Mouse (Mus musculus): ENCODE measurements around the gene Gpx8.

Gene Gpx8

DNA sequence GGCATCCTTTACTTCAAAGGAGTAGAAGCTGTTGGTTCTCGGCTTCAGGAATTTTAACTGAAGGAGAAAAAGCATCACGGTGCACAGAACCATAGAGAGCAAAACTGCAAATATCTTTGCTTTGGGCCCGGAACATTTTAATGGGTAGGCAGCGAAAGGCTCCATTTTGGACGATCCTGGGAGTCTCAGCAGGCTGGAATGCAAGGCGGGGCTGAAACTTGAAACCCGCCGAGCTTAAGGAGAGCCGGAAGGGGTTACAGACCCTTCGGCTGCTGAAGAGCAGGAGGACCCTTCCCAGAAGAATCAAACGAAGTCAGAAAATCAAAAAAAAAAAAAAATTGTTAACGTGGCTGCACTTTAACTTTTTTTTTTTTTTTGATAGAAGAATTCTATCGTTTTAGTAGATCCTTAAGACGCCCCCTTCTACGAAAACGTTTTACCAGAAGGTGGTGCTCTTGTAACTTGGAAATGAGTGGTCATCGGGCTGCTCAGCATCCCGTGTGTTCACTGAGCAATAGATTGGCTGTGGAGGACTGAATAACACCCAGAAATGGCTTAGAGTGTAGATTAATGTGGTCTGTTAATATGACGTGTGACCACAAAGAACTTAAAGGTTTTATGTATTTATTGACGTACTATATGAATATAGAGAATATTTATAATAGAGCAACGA is at the start of gene Gpx8:
Gene Gpx8, minus strand, starts transcription at position 200 of the 673 bp plus-strand sequence.
- DNase-seq (ENCODE audit: low read depth, low spot score), result peak; percentile 85

DNA sequence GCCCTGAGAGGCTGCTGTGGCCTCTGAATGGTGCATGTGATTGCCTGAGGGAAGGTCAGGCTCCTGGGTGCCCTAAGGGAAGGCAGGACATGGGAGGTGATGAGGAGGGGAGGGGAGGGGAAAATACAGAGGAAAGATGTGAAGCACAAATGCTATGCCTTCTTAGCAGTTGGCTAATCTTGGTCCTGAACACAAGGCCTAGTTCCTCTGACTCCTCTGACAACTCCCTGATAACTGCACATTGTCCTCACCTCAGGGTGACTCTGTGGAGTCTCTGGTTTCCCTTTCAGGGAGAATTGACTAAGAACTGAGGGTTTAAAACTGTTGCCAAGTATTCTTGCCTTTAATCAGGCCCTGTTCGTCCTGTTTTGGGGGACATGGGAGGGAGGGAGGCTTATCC is 48.4 kb upstream of the Gpx8 start:
- no peak for DNase-seq (ENCODE audit: low read depth, low spot score)

DNA sequence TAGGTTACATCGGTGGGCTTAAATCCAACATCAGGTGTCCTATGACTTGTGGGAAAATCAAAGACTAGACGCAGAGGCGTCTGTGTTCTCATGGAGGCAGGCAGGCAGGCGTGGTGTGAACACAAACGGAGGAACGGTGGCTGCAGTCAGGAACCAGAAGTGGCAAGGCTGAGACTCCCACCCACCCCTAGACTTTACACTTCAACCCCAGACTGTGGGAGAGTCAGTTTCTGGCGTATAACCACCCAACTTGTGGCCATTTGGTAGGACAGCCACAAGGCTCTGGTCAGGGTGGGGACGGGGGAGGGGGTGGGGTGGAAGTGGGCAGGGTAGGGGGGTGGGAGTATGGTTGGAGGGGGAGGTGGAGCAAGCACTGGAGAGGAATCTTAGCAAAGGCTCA is 44.3 kb upstream of the Gpx8 start:
- no peak for DNase-seq (ENCODE audit: low read depth, low spot score)

DNA sequence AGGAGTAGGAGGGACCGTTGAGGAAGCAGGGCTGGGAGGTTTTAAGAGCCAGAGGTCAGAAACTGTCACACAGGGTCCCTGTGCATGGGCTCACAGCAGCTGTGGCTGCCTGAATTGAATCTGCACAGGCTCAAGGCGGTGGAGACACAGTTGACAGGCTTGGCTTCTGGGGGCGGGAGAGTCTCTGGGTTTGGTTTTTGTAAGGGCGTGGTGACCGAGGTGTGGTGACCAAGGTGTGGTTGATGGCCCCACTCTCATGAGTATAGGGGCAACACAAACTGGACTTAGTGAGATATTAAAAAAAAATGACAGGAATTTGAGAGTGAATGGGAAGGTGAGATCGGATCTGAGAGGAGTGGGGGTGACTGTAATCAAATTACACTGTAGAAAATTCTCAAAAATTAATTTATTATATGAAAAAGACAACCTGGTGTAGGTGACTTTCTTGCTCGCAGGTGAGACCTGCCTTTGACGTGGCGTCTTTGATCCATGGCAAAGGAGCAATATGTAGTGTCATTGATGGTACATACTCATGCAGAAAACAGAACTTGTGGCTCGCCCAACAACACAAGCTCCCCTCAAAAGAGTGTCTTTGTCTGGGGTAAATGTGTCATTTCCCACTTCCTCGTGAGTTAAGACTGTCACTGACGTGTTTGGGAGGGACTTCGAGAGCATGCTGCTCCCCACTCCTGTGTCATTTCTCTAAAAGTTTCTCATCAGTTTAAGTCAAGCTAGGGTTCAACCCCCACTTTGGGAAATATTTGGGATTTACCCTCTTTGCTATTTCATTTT is 41.2 kb upstream of the Gpx8 start:
- no peak for DNase-seq (ENCODE audit: low read depth, low spot score)

DNA sequence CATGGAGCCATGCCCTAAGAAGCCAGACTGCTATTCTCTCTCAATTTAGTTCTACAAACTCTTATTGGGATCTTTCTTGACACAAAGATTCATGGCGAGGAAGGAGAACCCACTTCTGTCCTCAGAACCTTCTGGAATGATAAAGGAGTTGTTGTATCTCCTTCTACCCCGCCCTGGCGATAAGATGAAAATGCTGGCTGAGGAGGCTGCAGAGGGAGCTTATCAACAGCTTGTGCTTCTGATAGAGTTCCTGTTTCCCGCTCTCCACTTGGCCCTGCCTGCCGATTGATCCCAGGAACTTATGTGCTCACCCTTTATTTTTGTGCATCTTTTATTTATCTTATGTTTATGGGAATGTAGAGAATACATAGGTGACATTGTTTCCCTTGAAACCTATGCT is 38.5 kb upstream of the Gpx8 start:
- no peak for DNase-seq (ENCODE audit: low read depth, low spot score)

DNA sequence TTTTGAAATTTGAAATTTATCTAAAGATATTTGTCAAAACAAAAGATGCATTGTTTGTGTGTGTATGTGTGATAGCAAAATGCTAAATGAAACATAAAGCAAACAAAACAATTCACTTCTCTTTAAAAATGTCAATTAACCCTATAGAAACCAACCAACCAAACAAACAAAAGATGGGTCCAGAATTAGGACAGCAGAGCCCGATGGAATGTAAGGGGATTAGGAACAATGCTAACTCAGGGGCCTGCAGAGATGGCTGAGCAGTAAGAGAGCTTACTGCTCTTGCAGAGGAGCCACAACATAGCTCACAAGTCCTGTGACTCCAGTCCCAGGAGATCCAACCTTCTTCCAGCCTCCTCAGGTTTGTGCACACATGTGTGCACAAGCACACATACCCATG is 35.9 kb upstream of the Gpx8 start:
- no peak for DNase-seq (ENCODE audit: low read depth, low spot score)

DNA sequence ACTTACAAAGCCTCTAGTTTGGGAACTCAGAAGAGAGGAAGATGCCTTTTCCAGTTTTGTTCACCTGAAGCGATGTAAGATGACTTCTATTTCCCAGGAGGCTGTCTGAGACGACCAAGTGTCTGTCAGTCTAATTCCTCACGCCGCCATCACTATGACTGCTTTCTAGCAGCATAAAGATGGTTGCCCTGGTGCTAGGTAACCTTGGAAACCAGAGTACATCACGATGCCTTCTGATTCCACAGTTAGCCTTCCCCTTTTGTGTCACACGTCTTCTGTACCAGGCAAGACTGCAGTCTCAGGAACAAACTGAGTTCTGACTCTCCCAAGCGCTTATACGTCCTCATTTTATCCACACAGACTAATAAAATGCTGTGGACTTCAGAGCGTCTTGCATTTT is 32.8 kb upstream of the Gpx8 start:
- DNase-seq (ENCODE audit: low read depth, low spot score), result no peak

DNA sequence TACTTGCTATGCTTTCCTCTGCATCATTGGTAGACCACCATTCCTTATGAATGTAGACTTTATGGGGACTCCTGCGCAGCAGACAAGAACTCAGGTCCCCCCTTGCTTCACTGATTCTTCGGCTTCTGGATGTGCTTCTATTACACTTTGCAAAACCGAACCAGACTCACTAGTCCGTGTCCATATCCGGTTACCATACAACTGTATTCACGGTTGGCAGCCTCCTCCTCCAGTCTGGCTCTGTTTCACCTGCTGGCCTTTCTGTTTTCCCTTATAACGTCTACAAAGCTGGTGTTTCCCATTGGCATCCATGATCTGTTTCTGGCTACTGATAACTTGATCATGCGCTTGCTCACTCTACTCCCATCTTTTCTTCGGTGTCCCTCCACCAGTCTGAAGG is 18.3 kb upstream of the Gpx8 start:
- no peak for DNase-seq (ENCODE audit: low read depth, low spot score)

DNA sequence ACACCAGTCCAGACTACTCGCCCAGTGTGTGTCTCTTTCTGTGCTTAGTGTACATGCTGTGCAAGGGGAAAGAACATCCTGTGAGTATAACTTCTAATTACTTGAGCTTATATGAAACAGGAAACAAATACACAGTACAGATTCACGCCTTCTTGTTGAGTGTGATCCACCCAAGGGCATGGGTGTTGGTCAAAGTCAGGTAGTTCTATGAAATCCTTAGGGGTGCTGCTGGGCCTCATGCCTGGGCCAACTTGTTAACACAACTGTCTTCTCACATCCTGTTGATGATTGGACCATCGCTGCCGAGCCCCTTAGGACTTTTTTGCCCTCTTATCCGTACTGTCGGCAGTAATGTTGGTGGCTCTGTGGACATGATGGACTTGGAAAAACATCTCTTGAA is 15.5 kb upstream of the Gpx8 start:
- no peak for DNase-seq (ENCODE audit: low read depth, low spot score)

DNA sequence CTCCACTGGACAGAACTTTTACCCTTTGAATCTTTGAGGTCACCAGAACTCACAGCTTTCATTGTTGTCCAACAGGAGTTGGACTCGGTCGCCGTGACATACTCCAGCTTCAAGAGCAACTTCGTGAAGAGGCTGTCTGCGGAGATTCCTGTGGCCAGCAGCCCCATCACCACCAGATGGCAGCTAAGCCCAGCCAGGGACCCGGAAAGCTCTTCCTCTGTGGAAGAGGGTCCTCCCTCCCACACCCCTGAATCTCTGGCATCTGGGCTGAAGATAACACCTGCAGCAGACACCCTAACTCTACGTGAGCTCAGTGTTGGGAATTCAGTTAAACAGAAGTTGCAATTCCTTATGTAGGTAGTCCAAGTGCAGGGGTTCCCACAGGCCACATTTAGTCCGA is 9.6 kb upstream of the Gpx8 start:
- no peak for DNase-seq (ENCODE audit: low read depth, low spot score)

DNA sequence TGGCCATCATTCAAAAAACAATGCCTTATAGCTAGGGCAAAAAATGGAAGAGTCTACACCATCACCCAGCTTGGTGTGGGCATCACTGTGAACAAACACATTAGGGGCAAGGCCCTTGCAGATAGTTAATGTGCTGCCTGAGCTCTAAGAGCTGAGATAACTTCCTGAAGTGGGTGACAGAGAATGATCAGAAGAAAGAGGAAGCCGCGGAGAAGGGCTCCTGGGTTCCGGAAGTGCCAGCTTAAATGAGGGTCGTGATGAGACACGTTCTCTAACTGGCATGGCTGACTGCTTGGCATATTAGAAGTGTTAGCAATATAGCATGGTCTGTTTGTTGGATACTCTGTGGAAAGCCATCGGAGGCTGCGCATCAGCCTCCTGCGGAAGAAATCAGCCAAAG is 8.0 kb upstream of the Gpx8 start:
- no peak for DNase-seq (ENCODE audit: low read depth, low spot score)

DNA sequence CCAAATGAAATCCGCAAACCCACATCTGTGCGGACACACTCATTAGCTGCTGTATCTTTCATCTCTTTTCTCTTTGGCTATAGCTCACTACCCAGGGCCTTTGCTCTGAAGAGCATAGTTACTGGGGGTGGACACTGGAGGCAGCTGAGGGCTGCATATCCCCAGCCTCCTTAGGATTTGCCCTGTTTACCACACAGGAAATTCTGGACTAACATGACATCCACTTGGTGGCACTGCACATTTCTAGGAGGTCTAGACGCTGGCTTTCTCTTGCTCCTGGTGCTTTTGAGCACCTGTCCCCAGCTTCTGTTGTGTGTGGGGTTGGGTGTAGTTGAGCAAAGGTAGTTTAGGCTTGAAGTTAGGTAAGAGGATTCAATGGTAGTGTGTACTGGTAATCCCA is 1.4 kb upstream of the Gpx8 start:
- peak; percentile 60 for DNase-seq (ENCODE audit: low read depth, low spot score)

DNA sequence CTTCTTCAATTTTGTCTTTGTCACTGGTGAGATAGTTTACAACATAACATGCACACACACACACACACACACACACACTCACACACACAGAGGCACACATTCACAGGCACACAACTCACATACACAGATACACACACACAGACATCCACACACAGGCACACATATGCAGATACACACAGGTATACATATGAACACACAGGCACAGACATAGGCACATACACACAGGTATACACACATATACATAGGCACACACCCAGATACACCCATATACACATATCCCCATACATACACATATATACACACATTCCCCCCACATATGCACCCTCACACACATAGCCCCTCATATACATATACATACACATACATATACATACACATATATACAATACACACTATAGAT is 808 bp upstream of the Gpx8 start:
- DNase-seq (ENCODE audit: low read depth, low spot score), result no peak

DNA sequence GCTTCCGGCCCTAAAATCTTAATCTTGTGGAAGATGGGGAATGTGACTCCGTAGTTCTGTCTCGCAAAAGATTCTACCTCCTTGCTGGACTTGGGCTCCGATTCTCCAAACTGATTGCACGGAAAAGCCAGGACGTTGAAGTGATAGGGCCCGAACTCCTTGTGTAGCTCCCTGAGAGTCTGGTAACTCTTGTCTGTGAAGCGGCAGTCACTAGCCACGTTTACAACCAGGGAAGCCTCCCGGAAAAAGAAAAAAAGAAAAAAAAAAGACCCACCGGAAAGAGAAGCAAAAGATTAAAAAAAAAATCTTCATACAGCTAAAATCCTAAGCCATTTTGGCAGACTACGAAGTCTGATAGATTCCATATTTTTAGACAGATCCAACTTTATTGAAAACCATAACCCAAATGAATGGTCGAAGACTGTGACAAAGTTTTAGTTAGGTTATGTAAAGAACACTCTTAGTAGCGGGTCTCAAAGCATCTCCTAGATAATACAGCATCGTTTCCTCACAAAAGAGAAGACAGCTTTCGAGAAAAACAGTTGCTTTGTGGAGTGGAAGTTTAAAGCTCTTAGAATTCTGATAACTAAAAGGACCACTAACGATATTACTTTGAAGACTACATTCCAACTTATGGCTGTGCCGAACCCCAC is 626 bp downstream of the Gpx8 start:
- DNase-seq (ENCODE audit: low read depth, low spot score), result peak; percentile 71

DNA sequence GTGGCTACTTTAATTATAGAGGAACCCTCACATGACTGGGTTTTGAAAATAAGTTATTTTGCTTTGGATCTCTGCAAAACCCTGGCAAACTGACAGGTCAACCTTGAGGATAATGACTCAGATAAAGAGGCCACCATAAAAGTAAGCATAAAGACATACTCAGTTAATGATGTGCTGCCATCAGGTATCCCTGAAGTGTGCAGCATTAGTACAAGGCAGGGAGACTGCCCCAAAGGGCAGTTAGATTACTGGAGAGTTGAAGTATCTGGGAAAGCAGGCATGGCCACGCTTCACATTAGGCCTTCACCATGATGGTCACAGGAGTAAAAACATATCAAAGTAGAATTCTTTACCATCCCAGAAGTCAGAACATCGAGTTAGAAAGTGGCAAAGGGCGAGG is 1.3 kb downstream of the Gpx8 start:
- peak; percentile 52 for DNase-seq (ENCODE audit: low read depth, low spot score)

DNA sequence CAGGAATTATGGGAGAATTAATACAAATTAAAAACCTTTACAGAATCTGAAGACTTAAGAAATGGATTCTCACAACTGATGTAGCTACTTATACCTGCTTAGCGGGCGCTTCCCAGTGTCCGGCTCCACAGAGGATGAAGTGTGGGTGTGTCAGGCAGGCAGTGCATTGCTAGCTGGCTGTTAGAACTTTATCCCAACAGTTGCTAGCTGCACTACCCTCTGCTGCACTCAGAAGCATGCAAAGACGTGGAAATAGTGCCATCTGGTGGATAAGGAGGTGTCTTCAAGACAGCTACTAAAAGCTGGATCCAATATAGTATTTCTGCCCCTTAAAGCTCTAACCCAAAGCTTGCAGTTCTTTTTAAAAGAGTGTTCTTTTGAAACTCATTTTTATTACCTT is 10.4 kb downstream of the Gpx8 start:
- peak; percentile 94 for DNase-seq (ENCODE audit: low read depth, low spot score)

DNA sequence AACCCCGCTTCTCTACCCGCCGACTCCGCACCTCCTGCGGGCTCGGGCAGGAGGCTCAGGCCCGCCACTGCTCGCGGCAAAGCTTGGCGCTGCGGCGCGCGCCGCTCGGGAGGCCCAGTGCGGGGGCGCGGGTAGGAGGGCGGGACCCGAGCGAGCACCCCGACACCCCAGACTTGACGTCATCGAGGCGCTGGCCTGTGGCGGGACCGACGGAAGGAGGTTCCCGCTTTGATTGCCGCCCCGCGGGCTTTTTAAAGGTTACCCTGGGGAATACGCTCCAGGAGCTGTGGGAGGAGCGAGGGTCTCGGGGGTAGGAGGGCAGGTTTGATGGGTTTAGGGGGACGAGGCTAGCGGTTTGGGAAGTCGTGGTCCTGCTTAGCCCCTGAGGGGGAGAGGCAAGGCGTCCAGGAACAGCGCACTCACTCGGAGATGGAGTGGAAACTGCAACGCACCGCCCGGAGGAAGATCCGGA is 11.2 kb downstream of the Gpx8 start, which contains the start of gene Cdc20b:
Gene Cdc20b, plus strand, starts transcription at position 162 of the 472 bp plus-strand sequence.
- DNase-seq (ENCODE audit: low read depth, low spot score), result no peak

DNA sequence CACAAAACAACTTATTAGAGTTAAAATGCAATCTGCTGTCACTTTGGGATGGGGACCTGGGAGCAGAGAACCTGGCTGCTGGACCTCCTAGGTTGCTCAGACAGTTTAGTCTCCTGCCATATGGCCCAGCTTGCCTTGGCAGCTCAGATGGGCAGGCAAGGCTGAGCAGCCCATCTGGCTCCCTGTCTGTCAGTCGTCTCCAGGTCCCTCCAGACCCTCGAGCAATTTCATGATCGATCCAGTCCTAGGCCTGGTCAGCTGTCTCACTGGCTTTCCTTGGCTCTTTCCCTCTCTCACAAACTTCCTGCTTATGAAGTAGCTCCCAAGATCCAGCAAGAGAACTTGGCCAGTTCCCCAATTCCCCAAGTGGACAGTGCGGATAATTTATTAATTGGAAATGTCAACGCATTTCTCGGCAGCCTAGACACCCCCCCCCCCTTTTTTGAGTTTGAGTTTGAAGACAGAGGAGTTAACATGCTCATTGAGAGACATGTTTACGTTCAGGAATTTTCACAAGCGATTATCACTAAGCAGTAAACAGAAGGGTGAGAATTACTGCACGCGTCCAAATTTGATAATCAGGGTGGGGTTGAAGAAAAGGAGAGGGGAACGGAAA is 11.8 kb downstream of the Gpx8 start:
- no peak for DNase-seq (ENCODE audit: low read depth, low spot score)

DNA sequence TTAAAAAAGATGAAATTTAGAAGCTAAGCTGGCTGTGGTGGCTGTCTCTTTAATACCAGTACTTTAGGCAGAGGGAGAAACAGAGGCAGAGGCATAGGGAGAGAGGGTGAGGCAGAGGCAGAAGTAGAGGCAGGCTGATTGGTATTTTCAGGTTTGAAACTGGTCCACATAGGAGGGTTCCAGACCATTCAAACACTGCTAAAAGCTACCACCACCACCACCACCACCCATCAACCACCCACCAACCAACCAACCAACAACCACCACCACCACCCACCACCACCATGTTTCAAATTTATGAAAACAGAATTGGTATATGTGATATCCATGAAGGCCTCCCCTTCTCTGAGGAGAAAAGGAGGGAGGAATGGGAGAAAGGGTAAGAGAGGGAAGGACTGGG is 13.4 kb downstream of the Gpx8 start:
- no peak for DNase-seq (ENCODE audit: low read depth, low spot score)

DNA sequence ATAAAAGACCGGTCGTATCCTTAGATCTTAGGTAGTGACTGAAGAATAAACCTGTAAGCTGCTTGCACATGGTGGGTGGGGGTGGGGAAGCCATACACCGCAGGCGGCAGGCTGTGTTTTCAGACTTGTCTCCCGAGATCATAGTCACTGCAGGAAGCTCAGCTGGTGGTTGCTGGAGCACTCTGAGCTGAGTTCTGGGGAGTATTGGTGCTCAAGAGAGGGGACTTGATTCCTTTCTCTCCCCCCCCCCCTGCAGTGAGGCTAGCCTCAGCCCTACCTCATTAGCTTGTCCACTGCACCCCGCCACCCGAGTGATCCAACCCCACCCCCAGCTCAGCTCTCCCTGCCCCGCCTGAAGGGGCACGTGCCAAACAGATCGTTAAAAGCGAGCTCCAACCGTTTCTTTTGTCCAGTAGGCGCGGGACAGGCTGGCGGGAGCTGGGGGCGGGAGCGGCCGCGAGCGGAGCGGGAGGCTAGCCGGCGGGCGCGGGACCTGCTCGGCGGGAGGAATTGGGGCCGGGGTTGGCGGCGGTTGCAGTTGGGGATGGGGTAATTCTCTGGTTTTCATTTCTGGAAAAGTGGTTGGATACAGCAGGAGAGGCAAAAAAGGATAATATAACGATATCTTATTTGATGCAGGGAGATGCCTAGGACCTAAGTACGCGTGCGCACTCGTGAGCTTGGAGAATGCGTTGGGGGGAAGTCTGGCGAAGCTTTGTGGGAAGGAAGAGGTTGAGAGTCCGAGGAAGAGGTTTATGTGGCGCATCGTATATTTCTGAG is 14.2 kb downstream of the Gpx8 start:
- no peak for DNase-seq (ENCODE audit: low read depth, low spot score)

DNA sequence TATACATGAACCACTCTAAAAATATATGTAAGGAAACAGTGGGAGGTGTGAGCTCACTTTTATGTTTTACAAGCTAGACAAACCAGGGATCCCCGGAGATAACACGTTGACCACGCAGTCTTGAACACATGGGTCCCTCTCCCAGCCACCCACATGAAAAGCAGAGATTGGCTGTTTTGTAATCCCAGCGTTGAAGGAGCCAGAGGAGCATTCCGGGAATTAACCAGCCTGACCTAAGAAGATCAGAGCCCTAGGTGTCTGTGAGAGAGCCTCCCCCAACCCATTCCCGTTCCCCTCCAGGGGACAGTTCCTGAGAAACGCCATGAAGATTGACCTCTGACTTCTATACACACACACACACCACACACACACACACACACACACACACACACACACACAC is 14.9 kb downstream of the Gpx8 start:
- no peak for DNase-seq (ENCODE audit: low read depth, low spot score)
